Mouse (Mus musculus): ENCODE data around the gene Kin.

- no peak for TF ChIP-seq CTCF (IDR thresholded peaks at IDR 0.05; ENCODE audit: extremely low read depth, insufficient read depth, insufficient read length, insufficient replicate concordance)
- TF ChIP-seq POLR2A (IDR thresholded peaks at IDR 0.05; ENCODE audit: low read depth, low read length): no peak
These were observed 21.6 kb upstream of the Kin start for GRCm38 (mm10) chr2:10058836-10059235.

Data from spleen, adult 2 months (tissue).